Mouse (Mus musculus) lung, postnatal 0 days (tissue): ENCODE data around the gene a. TPM values are rescaled to one million over a fixed set of nuclear protein-coding genes. Genes with fewer than 3 reads are reported as not detected.
A peak's percentile ranks its signal among the peaks of the same experiment; 100 is the strongest.

ENCODE experiments used
- ATAC-seq: fragments of 200-750 bp; cut with Nextera tagmentation; 2 replicates; pipeline ENCODE4 v1.8.0; 2017; ENCODE audit warnings: moderate library complexity
- DNase-seq: peaks from one replicate; pipeline ENCODE4 v3.0.0-alpha.2; 2016; ENCODE audit warnings: low spot score
- H3K27ac ChIP-seq: fragments of 300-500 bp; sonication (generic); 2 replicates; pipeline ENCODE4 v1.5.1; 2014; ENCODE audit warnings: antibody characterized with exemption, mild to moderate bottlenecking, low read length, mixed read lengths
- H3K27me3 ChIP-seq: fragments of 300-500 bp; sonication (generic); replicated peaks from 2 replicates; pipeline ENCODE4 v1.6.1; 2014; ENCODE audit warnings: low read length, mixed read lengths; ENCODE audit not compliant: insufficient read depth
- H3K36me3 ChIP-seq: fragments of 300-500 bp; sonication (generic); 2 replicates; pipeline ENCODE4 v1.6.1; 2014; ENCODE audit warnings: low read length, mixed read lengths; ENCODE audit not compliant: insufficient read depth
- H3K4me1 ChIP-seq: fragments of 300-500 bp; sonication (generic); 2 replicates; pipeline ENCODE4 v1.6.1; 2014; ENCODE audit warnings: antibody characterized with exemption, low read depth, low read length, mixed read lengths; ENCODE audit not compliant: insufficient read depth
- H3K4me2 ChIP-seq: fragments of 300-500 bp; sonication (generic); replicated peaks from 2 replicates; pipeline ENCODE4 v1.6.1; 2014; ENCODE audit warnings: low read depth, mild to moderate bottlenecking, low read length, moderate library complexity, mixed read lengths
- H3K4me3 ChIP-seq: fragments of 300-500 bp; sonication (generic); 2 replicates; pipeline ENCODE4 v1.5.1; 2014; ENCODE audit warnings: low read depth, low read length
- H3K9ac ChIP-seq: fragments of 300-500 bp; sonication (generic); replicated peaks from 2 replicates; pipeline ENCODE4 v1.6.1; 2014; ENCODE audit warnings: low read depth, mild to moderate bottlenecking
- H3K9me3 ChIP-seq: fragments of 300-500 bp; sonication (generic); 2 replicates; pipeline ENCODE4 v1.6.1; 2016; ENCODE audit warnings: low read length, mixed read lengths
- CTCF ChIP-seq: IDR thresholded peaks from 2 replicates; pipeline ENCODE4 v1.5.1; 2016; ENCODE audit warnings: antibody characterized with exemption, mild to moderate bottlenecking
- EP300 ChIP-seq: IDR thresholded peaks from 2 replicates; pipeline ENCODE4 v1.6.1; 2016; ENCODE audit warnings: antibody characterized with exemption, mild to moderate bottlenecking, control low read depth
- WGBS: fragments of 180-500 bp; shearing (Covaris S2); extraction: QIAGEN DNeasy Blood & Tissue Kit; methylation state at CpG from one replicate; pipeline ENCODE4 v1.1.7; 2014; 5-methylcytosine and 5-hydroxymethylcytosine counted together
- polyA plus RNA-seq: library from polyadenylated mRNA; unstranded; fragments of >200 nt; fragmentation: Nextera tagmentation; extraction: Ambion mirVana; gene quantifications from 2 replicates; pipeline ENCODE4 v1.2.1, GENCODE M21; 2015

a gene
- polyA plus RNA-seq, 1 experiment from 2014 or later = not detected

- Histone ChIP-seq H3K9ac (no peak overlapping the region), H3K4me2 (peak overlapping the region; percentile 94), H3K27ac (peak overlapping the region; percentile 98; the same call in 1 of the 2 replicates), H3K9me3 (no peaks in the 10 kb centered on the region), H3K36me3 (no peaks in the 10 kb centered on the region), H3K4me1 (peaks cover 13% of the 10 kb centered on the region; the same call in 1 of the 2 replicates), H3K27me3 (no peaks in the 10 kb centered on the region), H3K4me3 (peak overlapping the region; percentile 98)
- no peak for DNase-seq
- WGBS = 3% methylated on average over 14 of the region's 14 CpGs
- no peak for TF ChIP-seq CTCF
- no peak for TF ChIP-seq EP300
- no peak for ATAC-seq
These were observed 1.1 kb upstream of the a start for GRCm38 (mm10) chr2:154789977-154790655.

GRCm38 (mm10) chr2:154791661-154792642, 750 bp downstream of the a start:
- Histone ChIP-seq H3K27me3 (no peaks in the 10 kb centered on the region), H3K4me2 (peak overlapping the region; percentile 94), H3K4me3 (peak overlapping the region; percentile 98), H3K9me3 (no peaks in the 10 kb centered on the region), H3K27ac (peak overlapping the region; percentile 98), H3K4me1 (peaks cover 13% of the 10 kb centered on the region; the same call in 1 of the 2 replicates), H3K9ac (peak overlapping the region; percentile 97), H3K36me3 (no peaks in the 10 kb centered on the region)
- DNase-seq (peak; percentile 89), ATAC-seq (peak; percentile 46)
- TF ChIP-seq CTCF = no peak
- 1% methylated on average over 61 of the region's 67 CpGs for WGBS

- Histone ChIP-seq H3K36me3 (no peaks in the 10 kb centered on the region), H3K4me1 (peaks cover 11% of the 10 kb centered on the region; the same call in 1 of the 2 replicates), H3K27ac (no peak overlapping the region), H3K4me2 (no peak overlapping the region), H3K27me3 (no peaks in the 10 kb centered on the region), H3K9ac (no peak overlapping the region), H3K9me3 (no peaks in the 10 kb centered on the region), H3K4me3 (no peak overlapping the region)
- DNase-seq (no peak), ATAC-seq (no peak)
- 64% methylated on average over 1 of the region's 1 CpGs for WGBS
- no peak for TF ChIP-seq CTCF
- TF ChIP-seq EP300 = no peak
These were observed 12.2 kb downstream of the a start for GRCm38 (mm10) chr2:154803372-154803771.

GRCm38 (mm10) chr2:154803845-154804244, 12.6 kb downstream of the a start:
- DNase-seq (no peak), ATAC-seq (no peak)
- Histone ChIP-seq H3K27ac (no peak overlapping the region), H3K9me3 (no peaks in the 10 kb centered on the region), H3K4me1 (peaks cover 14% of the 10 kb centered on the region; the same call in 1 of the 2 replicates), H3K4me2 (no peak overlapping the region), H3K9ac (no peak overlapping the region), H3K4me3 (no peak overlapping the region), H3K27me3 (no peaks in the 10 kb centered on the region), H3K36me3 (no peaks in the 10 kb centered on the region)
- TF ChIP-seq EP300 (no peak), CTCF (no peak)
- 58% methylated on average over 4 of the region's 4 CpGs for WGBS

DNA sequence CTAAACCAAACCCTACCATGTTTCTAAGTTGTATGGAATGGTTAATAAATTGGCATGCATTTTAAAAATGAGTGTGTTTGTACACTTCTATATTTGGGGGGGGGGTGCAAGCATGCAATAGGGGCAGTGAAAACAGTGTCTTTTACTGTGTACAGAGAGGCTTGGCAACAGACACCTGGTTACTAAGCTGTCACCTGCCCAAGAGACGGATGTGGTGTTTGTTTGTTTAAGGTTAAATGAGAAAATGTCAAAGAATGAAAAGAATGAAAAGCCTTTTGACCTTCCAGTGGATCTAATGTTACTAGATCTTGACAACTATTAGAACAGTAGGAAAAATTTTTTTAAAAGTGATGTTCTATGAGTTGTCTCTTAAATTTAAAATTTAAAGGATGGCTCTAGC, 16.5 kb downstream of the a start:
- TF ChIP-seq CTCF (no peak), EP300 (no peak)

GRCm38 (mm10) chr2:154809107-154809762, 18.0 kb downstream of the a start:
- ATAC-seq = peak; percentile 88
- TF ChIP-seq EP300 = no peak; the same call in 1 of the 2 replicates
- TF ChIP-seq CTCF = peak; percentile 57
- H3K4me2 ChIP-seq = no peak overlapping the region
- 58% methylated on average over 1 of the region's 1 CpGs for WGBS
- H3K9ac ChIP-seq = no peak overlapping the region
- H3K9me3 ChIP-seq = no peaks in the 10 kb centered on the region
- DNase-seq = peak; percentile 74
- no peak overlapping the region for H3K27ac ChIP-seq
- H3K4me3 ChIP-seq = no peak overlapping the region
- peaks cover 18% of the 10 kb centered on the region; the same call in 1 of the 2 replicates for H3K4me1 ChIP-seq
- no peaks in the 10 kb centered on the region for H3K27me3 ChIP-seq
- no peaks in the 10 kb centered on the region for H3K36me3 ChIP-seq

More for the DNA sequence above, 16.5 kb downstream of the a start:
- DNase-seq (no peak), ATAC-seq (no peak)
- no peak overlapping the region for H3K27ac ChIP-seq
- H3K36me3 ChIP-seq = no peaks in the 10 kb centered on the region
- no peak overlapping the region for H3K4me2 ChIP-seq
- no peak overlapping the region for H3K9ac ChIP-seq
- H3K4me1 ChIP-seq = peaks cover 21% of the 10 kb centered on the region; the same call in 1 of the 2 replicates
- H3K4me3 ChIP-seq = no peak overlapping the region
- H3K27me3 ChIP-seq = no peaks in the 10 kb centered on the region
- H3K9me3 ChIP-seq = no peaks in the 10 kb centered on the region
- 32% methylated on average over 1 of the region's 1 CpGs for WGBS
